Mouse (Mus musculus) bone marrow macrophage, adult 2 months (primary cell): Measurements from ENCODE around the gene Rere.

ENCODE experiments used
- CTCF ChIP-seq: IDR thresholded peaks from 2 replicates; pipeline ENCODE4 v1.5.1; 2012; ENCODE audit warnings: low read depth, mild to moderate bottlenecking, low read length, moderate library complexity
- POLR2A ChIP-seq: IDR thresholded peaks from 2 replicates; pipeline ENCODE4 v1.6.1; 2012; ENCODE audit warnings: mild to moderate bottlenecking, low read depth, low read length, borderline replicate concordance

- TF ChIP-seq POLR2A (no peak), CTCF (no peak)
Measured at GRCm38 (mm10) chr4:150338906-150339650, 57.6 kb downstream of the Rere start.
